Mouse (Mus musculus): ENCODE data around the gene Uggt2.

Uggt2 gene

DNA sequence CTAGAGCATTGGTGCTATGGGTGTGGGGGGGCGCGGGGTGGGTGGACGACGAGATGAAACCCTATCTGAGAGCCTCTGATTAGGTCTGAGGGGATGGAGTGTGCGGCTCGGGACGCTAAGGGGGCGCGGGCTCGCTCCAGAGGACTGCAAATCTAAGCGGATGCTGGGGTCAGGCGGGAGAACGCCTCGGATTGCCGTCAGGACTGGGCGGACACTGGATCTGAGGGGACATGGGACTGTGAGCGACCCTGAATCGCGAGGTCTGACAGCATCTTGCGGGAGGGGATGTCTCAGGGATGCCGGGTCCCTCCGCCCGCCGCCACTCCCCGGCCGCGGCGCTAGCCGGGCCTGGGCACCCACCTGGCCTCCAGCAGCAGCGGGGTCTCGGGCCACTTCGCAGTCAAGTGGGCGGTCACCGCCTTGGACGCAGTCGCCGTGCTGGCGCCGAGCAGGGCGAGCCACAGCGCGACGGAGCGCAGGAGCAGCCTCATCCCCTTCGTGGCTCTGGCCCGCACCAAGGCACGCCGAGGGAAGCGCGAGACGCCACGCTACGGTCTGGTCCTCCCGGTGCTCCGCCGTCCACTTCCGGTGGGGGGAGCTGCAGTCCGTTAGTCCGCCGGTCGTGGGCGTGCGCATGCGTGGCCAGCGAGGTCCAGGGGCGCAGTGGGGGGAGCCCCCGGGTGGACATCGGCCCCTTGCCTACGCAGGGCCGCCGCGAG lies at the start of gene Uggt2:
Gene Uggt2, minus strand, starts transcription at position 580 of the 719 bp plus-strand sequence.
- peak; percentile 92 for DNase-seq (ENCODE audit: extremely low spot score)

DNA sequence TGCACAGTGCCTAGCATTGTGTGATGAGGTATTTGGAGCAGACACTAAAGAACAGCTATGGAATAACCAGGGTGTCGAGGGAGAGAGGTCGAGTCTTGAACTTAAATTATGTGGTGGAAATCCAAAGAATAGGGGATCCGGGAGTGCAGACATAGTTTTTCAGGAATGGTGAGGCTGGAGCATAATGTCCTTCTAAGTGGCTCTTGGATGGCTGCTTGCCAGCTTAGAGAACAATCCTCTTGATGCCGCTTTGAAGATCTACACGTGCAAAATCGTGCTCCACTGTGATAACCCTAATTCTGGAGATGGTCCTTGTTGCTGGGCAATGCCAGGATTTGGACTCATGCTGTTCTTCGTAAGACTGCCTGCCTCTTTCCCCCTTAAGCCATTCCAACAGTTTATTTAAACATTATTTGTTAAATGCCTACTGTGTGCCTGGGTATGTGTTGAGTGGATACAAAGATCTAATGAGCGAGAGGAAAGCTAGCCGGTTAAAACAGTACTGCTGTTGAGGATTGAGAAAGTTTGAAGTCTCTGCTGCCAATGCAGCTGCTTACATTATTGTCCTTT lies 40.2 kb upstream of the Uggt2 start:
- DNase-seq (ENCODE audit: extremely low spot score): no peak

DNA sequence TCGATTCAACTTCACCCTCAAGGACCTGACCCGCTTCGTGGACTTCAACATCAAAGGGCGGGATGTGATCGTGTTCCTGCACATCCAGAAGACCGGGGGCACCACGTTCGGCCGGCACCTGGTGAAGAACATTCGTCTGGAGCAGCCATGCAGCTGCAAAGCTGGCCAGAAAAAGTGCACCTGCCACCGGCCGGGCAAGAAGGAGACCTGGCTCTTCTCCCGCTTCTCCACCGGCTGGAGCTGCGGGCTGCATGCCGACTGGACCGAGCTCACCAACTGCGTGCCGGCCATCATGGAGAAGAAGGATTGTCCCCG lies 39.5 kb upstream of the Uggt2 start:
- peak; percentile 35 for DNase-seq (ENCODE audit: extremely low spot score)

DNA sequence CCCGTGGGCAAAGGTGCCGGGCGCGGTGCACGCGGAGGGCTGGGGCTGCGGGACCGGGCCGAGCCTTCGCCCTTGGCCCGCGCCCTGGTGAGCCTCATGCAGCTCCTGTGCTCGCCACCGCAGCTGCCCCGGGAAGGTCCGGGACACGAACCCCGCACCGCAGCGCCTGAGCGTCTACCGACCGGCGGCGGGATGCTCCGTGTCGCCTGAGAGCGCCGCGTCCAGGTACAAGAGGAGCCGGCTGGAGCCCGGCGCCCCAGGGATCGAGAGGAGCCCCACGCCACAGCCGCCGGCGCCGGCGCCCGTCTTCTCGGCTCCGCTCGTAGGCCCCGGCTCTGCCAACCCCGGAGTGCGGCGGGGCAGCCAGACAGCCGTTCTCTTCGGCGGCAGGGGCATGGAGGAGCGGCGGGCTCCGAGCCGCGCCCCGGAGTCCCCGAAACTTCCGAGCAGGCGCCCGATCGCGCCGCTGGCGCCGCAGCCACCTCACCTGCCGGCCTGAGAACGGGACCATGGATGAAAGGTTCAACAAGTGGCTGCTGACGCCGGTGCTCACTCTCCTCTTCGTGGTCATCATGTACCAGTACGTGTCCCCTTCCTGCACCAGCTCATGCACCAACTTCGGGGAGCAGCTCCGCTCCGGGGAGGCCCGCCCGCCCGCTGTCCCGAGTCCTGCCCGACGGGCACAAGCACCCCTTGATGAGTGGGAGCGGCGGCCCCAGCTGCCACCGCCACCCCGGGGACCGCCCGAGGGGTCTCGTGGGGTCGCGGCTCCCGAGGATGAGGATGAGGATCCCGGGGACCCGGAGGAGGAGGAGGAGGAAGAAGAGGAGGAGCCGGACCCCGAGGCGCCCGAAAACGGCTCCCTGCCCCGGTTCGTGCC lies 38.9 kb upstream of the Uggt2 start, which contains the start of gene Hs6st3:
Gene Hs6st3, plus strand, starts transcription at position 436 of the 880 bp plus-strand sequence.
- DNase-seq (ENCODE audit: extremely low spot score): peak; percentile 38

DNA sequence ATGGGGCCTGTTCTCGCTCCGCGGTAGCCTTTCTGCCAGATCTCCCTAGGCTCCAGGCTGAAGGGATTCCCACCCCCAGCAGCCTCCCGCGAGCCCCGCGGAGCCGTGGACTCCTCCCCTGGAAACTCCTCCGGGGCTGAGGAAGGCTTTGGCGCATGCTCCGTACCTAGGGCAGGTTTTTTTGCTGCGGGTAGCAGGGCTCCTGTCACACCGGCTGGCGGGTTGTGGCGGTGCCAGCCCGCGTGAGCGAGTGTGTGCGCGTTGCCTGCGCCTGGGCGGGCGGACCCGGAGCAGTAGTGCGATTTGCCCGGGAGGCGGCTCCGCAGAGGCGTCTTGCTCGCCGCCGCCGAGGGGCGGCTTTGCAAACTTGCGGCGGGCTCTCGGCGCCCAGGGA lies 38.3 kb upstream of the Uggt2 start:
- DNase-seq (ENCODE audit: extremely low spot score): peak; percentile 80

DNA sequence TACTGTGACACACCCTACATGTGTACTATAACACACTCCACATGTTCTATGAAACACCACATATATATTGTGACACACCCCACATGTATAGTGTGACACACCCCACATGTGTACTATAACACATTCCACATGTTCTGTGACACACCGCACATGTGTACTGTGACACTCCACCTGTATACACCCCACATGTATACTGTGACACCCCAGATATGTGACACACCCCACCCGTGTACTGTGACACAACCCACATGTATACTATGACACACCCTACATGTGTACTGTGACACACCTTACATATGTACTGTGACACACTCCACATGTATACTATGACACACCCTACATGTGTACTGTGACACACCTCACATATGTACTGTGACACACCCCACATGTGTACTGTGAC lies 28.1 kb upstream of the Uggt2 start:
- DNase-seq (ENCODE audit: extremely low spot score): no peak

GRCm38 (mm10) chr14:119125840-119126239 lies 26.6 kb upstream of the Uggt2 start:
- DNase-seq (ENCODE audit: extremely low spot score): no peak

GRCm38 (mm10) chr14:119124061-119124460 lies 24.8 kb upstream of the Uggt2 start:
- peak; percentile 56 for DNase-seq (ENCODE audit: extremely low spot score)

DNA sequence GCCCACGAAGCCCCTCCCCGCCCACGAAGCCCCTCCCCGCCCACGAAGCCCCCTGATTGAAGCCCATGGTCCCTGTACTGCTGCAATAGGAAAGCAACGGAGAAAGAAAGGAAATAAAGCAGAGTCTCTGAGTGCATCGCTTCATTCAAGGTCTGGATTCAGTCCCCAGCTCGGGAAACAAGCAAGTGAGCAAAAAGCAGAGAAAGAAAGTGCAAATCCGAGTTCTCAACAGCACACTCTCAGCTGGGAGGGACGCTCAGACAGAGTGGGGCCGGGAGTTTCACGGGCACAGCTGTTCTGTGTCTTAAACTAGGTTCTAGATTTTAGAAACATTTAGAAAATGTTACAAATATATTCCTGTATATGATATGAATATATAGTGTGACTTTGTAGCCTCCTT lies 24.4 kb upstream of the Uggt2 start:
- DNase-seq (ENCODE audit: extremely low spot score): no peak

DNA sequence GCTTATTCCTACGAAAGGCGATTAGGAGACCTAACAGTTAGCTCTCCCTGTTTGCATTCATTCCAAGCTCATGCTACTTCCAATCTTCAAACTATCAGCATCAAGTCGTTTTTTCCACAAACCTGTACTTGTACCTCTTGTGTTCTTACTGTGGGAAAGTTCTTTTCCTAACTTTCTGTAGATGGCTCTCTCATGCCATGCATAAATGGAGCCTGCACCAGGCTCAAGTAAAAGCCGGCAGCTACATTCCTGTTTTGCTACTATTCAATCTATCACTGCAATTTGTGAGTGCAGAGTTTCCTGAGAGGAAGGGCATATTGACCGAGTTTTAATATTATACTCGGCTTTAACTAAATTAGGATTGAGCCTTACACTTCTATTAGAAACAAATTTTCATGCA lies 13.3 kb upstream of the Uggt2 start:
- DNase-seq (ENCODE audit: extremely low spot score): no peak

GRCm38 (mm10) chr14:119109776-119110218 lies 10.6 kb upstream of the Uggt2 start:
- DNase-seq (ENCODE audit: extremely low spot score): no peak

DNA sequence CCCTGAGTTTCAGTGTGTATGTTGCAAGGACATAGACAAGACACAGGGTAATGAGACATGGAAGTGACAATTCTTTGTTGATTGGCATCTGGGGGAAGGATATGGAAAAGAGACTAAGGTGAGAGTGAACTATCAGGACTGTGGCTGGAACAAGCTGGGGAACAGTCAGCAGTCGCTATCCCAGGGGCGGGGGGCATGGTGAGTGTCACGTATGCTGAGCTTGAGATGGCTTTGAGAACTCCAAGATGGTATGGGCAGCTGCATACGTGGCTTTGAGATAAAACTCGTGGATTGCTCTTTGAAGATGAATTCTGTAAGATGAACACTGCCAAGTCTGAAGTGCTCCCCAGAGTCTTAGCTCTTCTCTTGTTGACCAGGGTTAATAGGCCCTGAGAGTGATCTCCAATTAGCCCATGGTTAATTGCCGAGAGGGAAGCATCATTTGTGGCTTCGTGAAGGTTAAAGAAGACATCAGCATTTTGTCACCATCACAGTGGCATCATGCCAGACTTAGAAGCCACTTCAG lies 9.6 kb upstream of the Uggt2 start:
- no peak for DNase-seq (ENCODE audit: extremely low spot score)

GRCm38 (mm10) chr14:119107591-119107990 lies 8.4 kb upstream of the Uggt2 start:
- DNase-seq (ENCODE audit: extremely low spot score): no peak

- no peak for DNase-seq (ENCODE audit: extremely low spot score)
These were observed 301 bp upstream of the Uggt2 start for GRCm38 (mm10) chr14:119099570-119099891.

- no peak for DNase-seq (ENCODE audit: extremely low spot score)
These were observed 37.4 kb downstream of the Uggt2 start for GRCm38 (mm10) chr14:119061811-119062210.

- DNase-seq (ENCODE audit: extremely low spot score): no peak
These were observed 38.5 kb downstream of the Uggt2 start for GRCm38 (mm10) chr14:119060682-119061081.

DNA sequence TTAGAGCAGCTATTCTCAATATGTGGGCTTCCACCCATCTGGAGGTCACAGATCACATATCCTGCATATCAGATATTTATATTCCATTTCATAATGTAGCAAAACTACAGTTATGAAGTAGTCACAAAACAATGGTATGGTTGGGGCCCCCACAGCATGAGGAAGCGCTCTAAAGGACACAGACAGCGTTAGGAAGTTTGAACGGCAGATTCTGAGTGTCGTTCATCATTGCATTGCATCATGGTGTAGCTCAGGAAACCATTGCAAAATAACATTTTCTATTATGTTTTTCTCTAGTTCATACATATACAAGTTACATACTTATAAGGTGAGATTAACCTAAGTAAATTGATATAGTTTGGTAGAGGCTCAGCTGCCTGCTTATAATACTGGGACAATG lies 42.2 kb downstream of the Uggt2 start:
- DNase-seq (ENCODE audit: extremely low spot score): no peak

DNA sequence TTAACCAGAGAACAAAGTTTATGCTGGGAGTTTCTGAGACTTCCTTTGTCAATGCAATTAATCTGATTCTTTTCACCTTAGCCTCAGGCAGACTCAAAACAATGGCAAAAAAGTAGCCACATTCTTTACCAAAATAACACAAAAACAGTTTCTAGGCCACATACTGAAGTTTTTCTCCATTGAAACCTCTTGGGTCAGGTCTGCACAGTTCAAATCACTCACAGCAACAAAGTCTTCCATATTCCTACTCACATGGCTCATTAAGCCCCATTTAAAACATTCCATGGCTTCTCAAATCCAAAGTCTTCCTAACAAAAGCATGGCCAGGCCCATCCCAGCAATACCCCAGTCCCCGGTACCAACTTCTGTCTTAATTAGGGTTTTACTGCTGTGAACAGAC lies 46.3 kb downstream of the Uggt2 start:
- DNase-seq (ENCODE audit: extremely low spot score): no peak

DNA sequence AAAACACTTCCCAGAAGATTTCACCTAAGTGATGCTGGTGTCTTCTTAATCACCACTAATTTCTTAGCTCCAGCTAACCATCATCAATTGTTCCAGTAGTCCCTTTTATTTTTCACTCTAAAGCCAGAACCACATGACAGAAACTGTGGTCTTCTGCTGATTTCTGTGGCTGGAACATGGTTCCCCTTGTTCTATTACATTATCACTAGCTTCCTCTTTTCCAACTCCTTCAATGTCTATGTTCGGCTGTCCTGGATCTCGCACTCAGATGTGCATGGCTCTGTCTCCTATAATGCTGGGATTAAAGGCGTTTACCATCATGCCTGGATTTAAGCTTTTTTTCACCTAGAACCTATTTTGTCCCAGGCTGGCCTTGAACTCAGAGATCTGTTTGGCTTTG lies 46.9 kb downstream of the Uggt2 start:
- DNase-seq (ENCODE audit: extremely low spot score): no peak

DNA sequence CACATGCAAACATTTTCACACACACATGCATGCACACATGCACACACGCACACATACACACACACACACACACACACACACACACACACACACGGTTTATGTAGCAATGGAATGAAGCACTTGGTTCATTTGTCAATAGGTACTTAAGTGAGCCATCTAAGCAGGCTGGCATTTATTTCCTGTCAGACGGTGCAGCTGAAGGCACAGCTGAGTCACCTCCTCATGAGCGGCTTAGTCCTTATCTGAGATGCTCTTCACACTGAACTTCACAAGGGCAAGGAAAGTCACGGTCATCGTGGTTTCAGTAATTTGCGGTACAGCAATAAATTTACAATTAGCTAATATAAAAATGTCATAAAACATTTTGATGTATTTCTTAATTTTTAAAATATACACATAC lies 55.5 kb downstream of the Uggt2 start:
- DNase-seq (ENCODE audit: extremely low spot score): no peak

DNA sequence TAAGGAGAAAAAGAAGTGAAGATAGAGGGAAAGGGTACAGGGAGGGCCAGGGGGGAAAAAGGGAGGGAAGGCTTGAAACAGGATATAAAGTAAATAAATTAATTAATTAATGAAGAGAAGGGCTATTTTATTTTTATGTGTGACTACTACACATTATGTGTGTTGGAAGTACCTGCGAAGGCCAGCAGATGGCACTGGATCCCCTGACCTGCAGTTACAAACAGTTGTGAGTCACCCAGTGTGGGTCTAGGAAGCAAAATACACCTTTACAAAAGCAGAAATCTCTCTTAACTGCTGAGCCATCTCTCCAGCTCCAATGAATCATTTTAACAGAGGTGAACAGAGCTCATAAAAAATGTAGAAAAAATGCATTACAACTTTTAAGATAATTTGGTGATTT lies 59.0 kb downstream of the Uggt2 start:
- DNase-seq (ENCODE audit: extremely low spot score): peak; percentile 24

GRCm38 (mm10) chr14:119037755-119038154 lies 61.5 kb downstream of the Uggt2 start:
- DNase-seq (ENCODE audit: extremely low spot score): peak; percentile 35

All from embryo, embryonic 9.5 days (tissue).